Mouse (Mus musculus) kidney, adult 18-20 months (tissue): ENCODE measurements at regions not wholly inside any gene's neighbourhood (a gene's known extent, or its start where the extent isn't known, plus 50 kb on each side); places are given as distances from the start of the nearest gene placed in this dataset.

Experiments used
- DNase-seq: peaks from one replicate; pipeline ENCODE4 v3.0.0; 2021

DNA sequence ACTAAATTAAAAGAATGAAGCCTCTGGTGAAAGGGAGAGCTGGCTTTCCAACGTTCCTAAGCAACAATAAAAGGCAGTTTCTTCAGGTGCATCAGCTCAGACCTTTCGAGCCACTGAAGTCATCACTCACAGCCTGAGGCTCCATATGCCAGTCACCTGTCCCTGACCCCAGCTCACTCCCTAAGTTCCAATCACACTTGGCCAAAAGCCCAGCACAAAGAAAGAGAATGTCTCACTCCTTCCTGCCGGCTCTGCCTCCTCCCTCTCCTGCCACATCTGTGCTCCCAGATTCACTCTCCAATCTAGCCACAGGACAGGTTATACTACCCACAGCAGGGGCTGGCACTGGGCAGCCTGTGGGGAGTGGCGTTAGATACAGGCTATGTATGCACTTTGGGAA, 150.7 kb downstream of the Psat1 start:
- no peak for DNase-seq

- no peak for DNase-seq
Observed at GRCm38 (mm10) chr19:15791942-15792341, 155.2 kb downstream of the Psat1 start.

DNA sequence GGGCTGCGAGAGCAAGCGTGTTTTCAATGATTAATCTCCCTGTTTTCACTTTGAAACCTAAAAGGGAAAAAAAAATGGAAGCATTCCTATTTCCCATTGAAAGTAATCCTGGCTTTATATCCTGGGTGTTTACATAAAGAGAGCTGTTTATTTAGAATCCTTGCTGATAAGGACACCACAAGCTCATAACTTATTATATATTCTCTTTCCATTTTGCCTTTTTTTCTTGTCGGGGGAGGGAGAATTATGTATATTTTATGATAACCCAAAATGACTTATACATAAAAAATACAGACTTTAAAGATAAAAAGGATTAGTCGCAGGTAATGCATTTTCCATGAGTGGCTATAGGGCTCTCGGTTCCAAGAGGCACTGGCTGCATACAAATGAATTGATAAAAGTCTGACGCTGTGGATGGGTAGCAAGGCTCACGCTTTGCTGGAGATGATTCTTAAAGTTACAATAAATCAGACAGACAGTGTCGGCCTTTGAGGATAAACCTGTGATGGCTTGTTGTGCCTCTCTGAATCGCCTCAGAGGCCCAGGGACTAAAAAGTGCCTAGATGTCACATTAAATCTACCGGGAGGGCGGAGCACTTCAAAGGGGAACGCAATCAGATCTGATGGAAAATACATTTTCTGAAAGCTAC, 155.7 kb downstream of the Psat1 start:
- DNase-seq, result no peak

GRCm38 (mm10) chr19:15790620-15791263, 156.4 kb downstream of the Psat1 start:
- DNase-seq, result no peak

DNA sequence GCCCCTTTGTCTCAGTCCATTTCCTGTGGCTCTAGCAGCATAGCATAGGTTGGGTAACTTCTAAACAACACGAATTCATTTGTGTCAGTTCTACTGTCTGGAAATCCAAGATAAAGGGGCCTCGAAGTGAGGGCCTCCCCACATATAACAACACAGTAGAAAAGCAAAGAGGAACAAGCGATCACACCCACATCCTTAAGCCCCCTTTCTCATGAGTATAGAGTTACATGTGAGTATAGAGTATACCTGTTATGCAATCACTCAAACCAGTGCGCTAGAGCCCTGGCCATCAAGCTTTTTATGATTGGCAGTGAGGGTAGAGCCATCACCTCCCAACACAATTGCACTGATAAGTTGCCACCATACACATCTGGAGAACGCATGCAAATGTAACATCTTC, 157.4 kb downstream of the Psat1 start:
- no peak for DNase-seq

DNA sequence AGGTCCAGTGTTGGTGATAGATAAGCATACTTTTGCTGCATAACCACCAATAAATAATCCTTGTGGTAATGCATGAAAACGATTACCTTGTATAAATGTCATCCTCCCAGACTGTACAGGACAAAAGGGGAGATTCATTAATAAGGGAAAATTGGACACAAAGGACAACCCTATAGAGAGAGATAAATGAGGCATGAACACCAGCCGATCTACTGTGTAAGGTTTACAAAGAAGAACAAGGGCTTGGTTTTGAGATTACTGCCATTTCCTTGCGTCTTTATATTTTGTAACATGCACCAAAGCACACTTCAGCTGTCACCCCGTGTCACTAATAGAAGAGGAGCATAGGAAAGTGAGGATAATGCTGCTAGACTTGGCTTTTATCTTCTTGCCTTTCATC, 162.5 kb downstream of the Psat1 start:
- DNase-seq, result no peak

- no peak for DNase-seq
Observed at GRCm38 (mm10) chr19:15769651-15770050, 177.5 kb downstream of the Psat1 start.

GRCm38 (mm10) chr19:15761086-15761485, 186.1 kb downstream of the Psat1 start:
- no peak for DNase-seq

DNA sequence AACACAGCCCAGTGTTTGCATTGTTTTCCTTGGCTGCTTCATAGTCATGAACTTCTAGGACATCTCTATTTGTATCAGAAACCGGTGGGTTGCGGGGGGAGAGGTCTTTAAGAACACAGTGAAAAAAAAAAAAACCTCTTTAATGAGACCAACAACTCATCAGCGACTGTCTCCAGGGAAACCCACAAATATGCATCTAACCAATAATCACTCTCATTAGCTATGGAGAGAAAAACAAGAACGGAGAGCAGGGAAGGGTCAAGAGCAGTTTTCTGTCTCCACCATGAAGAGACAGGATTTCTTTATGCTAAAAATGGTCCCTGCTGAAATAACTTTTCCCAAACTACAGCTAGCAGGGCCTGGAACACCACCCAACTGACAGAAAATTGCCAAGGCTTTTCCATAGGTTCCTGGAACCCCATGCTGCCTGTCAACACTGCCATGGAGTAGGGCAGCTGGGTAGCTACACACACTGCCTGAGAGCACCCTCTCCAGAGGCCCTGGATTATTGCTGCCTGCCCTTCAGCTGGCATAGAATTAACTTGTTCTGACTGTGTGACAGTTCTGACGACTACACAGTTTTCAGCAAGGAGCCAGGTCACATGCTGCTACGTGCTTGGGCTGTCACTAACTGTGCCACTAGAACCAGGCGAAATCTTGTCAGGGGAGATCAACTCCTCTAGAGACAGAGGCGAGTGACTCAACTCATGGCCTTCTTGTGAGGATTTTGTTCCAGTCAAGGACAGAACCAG, 201.9 kb downstream of the Psat1 start:
- no peak for DNase-seq

DNA sequence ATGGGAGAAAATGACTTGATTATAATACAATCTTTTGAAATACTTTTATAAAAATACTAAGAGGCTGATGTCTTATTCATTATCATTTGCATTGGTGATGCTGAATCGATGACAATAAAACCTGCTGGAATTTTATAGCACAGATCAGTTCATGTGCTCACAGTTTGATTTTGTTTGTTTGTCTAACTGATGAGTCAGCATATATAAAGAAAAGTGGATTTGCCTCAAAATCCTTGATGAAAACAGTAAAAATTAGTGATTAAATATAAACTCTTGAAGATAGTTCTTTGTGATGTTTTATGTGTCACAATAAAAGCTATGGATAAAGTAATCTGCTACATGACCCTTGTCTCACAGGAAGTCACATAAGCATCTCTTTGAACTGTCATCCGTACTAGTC, 210.9 kb downstream of the Psat1 start:
- DNase-seq, result no peak

GRCm38 (mm10) chr19:15726785-15727406, 220.2 kb downstream of the Psat1 start:
- DNase-seq, result no peak

- DNase-seq, result no peak
Observed at GRCm38 (mm10) chr19:15692379-15693023, 254.6 kb downstream of the Psat1 start.

- DNase-seq, result peak; percentile 21
Observed at GRCm38 (mm10) chr19:15669996-15670395, 277.1 kb downstream of the Psat1 start.

DNA sequence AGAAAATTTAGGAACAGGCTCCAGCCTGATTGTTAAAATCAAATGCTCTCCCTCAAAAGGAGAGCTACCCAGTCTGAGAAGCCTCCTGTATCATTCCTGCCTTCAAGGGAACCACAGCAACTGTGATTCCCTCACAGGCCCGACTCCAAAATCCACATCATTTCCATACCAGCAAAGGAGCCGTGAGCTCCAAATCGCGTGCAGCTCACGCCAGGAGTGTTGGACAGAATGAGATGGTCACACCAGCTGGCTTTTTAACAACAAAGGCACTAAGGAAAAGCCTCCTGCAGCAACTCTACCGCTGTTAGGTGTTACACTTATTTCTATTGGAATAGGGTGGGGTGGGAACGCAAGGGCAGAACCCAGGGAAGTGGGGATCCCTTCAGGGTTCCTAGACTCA, 277.6 kb downstream of the Psat1 start:
- DNase-seq, result no peak

GRCm38 (mm10) chr19:15668624-15669016, 278.5 kb downstream of the Psat1 start:
- DNase-seq, result no peak

- peak; percentile 18 for DNase-seq
Observed at GRCm38 (mm10) chr19:15667889-15668623, 279.1 kb downstream of the Psat1 start.

DNA sequence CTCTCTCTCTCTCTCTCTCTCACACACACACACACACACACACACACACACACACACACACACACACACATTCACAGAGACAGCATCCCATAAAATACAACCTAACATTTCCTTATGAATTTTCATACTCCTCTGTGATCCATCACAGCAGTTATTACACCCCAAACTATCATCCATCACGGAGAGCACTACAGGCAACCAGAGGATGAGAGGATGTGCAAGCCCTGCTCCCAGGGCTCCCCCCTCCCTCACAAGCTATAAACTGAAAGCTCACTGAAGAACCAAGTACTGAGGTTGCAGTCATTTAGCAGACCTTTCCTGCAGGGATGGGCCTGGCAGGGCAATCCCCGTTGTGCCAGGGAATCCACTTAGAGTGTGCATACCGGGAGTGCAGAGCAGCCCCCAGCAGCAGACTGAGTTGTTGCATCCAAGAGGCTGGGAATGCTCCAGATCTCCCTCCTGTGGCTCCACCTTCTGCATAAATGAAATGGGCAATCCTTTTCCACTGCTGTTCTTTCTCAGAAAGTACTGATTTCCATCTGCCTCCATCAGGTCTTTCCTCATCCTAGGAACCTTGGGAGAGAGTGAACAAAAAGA, 283.4 kb downstream of the Psat1 start:
- no peak for DNase-seq

GRCm38 (mm10) chr19:15658611-15659010, 288.5 kb downstream of the Psat1 start:
- DNase-seq, result no peak

- no peak for DNase-seq
Observed at GRCm38 (mm10) chr19:15657846-15658245, 289.3 kb downstream of the Psat1 start.

DNA sequence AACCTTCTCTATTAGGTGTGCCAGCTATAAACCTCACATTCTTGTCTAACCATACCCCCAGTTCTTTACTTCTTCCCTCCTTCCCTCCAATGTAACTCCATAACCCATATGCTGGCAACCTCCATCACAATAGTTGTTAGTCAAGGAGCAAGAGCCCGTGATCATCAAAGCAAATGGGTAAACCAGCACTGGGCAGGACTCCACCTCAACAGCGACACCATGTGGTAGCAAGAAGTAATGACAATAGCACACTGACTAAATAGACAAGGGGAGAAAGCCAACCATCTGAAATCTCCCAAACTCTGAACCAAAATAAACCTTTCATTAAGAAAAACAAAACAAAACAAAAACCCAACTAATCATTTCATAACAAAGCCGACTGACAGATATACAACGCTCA, 297.8 kb downstream of the Psat1 start:
- no peak for DNase-seq

GRCm38 (mm10) chr19:15647313-15647712, 299.8 kb downstream of the Psat1 start:
- no peak for DNase-seq

GRCm38 (mm10) chr19:15644786-15645185, 302.4 kb downstream of the Psat1 start:
- DNase-seq, result no peak
